Mouse (Mus musculus) G1E-ER4 (cell line): Measurements from ENCODE around the gene Sowaha. TPM values are rescaled to one million over a fixed set of nuclear protein-coding genes. Genes with fewer than 3 reads are reported as not detected.

Experiments used
- GATA1 ChIP-seq: IDR thresholded peaks from one replicate; pipeline ENCODE4 v1.8.0; 2012; ENCODE audit warnings: low read length, inconsistent platforms
- polyA plus RNA-seq: library from polyadenylated mRNA; stranded (reverse); fragments of >175 nt; gene quantifications from 2 replicates; pipeline ENCODE4 v1.2.3, GENCODE M21; 2012

Sowaha gene
- polyA plus RNA-seq, 1 experiment, result 15.6 TPM

DNA sequence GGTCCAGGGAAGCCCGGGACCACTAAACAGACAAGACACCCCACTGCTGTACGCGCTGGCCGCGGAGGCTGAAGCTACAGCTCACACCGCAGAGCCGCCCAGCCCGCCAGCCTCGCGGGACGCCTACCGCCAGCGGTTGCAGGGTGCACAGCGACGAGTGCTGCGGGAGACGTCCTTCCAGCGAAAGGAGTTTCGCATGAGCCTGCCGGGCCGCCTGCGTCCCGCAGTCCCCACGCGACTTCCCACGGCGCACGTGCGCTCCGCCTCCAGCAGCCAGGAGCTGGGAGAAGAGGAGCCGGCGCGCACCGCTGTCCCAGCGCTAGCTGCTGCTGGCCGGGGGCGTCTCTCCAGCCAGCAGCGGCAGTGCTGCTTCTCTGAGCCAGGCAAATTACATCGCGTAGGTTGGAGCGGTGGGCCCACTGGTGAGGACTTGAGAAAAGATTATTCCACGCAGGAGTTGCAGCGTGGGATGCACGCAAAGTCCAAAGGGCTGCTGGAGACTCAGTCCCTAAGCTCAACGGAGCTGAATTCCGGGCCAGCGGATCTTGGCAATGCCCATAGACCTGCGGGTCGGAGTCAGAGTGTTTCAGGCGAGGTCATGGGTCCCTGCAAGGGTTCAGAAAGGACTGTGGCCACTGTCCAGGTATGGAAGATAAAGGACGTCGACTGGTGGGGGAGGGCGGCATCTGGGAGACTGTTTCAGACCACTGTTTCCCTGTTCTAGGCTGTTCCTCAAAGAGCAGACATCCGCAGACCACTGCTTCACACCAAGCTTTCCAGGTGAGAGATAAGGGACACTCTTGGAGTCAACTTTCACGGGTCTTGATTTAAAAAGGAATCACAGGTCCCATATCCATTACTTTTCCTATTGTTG lies 16.3 kb downstream of the Sowaha start:
- TF ChIP-seq GATA1, result no peak

DNA sequence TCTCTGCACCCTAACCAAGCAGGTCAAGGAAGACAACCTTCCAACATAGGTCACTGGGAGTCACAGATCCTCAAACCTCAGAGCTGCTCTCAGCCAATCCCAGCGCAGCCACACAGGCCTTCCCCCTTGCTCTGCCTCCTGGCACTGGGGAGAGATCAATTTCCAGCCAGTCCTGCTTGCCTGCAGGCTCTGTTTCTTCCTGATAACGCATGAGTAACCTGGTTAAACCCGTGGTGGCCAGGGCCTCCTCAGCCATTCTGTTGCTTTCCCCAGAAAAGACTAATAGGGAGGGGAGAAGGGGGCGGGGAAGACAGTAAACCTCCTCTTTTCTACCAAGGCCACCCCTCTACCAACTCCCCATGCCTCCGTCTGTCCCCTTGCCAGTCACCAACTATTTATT lies 18.3 kb downstream of the Sowaha start:
- TF ChIP-seq GATA1, result no peak

DNA sequence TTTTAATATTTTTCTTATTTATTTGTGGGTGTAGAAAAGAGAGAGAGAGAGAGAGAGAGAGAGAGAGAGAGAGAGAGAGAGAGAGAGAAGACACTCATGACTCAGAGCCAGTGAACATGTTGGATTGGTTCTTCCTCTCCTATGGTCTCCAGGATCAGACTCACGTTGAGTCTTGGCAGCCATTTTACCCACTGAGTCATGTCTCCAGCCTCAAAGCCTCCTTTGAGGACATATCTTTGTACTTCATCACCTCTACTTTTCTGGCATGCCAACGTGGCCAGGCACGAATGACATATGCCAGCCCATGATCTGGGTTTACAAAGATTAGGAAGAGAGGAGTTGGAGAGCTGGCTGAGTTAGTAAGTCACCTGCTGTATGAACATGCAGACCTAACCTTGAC lies 19.9 kb downstream of the Sowaha start:
- TF ChIP-seq GATA1, result no peak

DNA sequence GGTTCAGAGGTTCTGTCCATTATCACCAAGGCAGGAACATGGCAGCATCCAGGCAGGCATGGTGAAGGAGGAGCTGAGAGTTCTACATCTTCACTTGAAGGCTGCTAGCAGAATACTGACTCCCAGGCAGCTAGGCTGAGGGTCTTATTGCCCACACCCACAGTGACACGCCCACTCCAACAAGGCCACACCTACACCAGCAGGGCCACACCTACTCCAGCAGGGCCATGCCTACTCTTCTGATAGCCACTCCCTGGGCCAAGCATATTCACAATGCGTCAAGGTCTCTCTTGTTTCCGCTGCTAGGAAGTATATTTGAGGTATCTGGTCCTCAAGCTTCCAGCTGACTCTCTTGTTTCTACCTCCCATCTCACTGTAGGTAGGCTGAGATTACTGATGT lies 21.1 kb downstream of the Sowaha start:
- TF ChIP-seq GATA1, result no peak

DNA sequence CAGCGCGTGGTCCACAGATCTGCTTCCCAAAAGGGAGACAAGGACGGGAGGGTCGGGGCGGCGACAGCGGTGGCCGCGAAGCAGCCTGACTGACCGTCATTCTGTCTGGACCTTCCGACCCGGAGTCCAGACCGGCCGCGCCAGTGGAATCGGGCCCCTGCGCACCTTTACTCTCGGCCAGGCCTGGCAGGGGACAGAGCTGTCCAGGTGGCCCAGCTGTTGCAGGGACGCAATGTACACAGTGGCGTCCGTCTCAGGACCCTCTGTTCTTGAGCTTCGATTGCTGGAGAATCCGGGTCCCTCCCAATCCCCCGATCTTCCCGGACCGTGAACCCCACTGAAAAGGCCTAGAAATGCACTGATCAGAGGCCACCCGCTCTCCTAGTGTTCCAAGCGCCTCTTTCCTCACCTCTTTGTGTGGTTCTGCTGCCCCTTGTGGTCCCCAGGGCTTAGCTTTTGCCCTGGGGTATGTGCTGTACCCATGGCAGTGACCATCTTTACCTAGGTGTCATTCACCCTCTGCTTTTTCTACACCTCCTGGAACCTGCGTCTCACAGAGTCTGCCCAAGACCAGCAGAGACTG lies 22.6 kb downstream of the Sowaha start:
- TF ChIP-seq GATA1, result no peak

DNA sequence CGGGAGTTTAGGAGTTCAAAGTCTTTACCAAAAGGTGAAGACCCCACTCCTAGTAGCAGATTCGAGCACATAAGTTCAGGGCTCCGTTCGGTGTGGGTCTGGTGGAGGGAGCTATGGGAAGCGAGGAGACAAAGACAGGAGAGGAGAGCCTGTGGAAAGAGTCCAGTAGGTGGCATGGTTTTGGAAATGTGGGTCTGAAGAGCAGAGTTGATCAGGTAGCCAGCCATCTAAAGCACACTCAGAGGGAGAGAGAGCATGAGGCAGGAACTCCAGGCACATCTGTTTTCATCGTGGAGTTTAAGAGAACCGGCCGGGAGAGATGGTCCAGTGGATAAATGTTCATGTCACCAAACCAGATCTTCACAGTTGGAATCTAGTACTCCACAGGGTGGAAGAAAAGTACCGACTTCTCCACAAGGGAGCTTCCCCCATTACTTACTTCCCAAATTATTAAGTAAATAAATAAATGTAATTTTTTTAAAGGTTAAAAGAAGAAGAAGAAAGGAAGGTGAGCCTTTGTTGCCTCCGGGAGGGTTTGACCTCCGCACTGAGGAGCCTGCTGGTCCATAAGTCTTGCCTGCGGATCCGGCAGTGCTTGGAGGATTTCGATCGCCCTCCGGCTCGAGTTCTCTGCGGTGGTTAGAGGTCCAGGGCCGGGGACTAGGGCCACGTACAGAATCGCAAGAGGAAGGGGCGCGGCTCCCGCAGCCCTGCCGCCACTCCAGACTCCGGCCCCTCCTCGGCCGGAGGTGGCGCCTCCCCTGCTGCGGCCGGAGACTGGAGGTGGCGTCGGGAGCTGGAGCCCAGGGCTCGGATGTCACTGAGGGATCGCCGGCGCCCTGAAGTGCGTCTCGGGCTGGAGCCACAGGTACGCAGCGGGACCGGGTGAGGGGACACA lies 23.4 kb downstream of the Sowaha start, which contains the start of the genes Gm10447 and Shroom1:
TSS of gene Gm10447 (minus strand) at position 637 of the 898 bp plus-strand sequence.
TSS of gene Shroom1 (plus strand) at position 732 of the 898 bp plus-strand sequence.
- TF ChIP-seq GATA1, result no peak

DNA sequence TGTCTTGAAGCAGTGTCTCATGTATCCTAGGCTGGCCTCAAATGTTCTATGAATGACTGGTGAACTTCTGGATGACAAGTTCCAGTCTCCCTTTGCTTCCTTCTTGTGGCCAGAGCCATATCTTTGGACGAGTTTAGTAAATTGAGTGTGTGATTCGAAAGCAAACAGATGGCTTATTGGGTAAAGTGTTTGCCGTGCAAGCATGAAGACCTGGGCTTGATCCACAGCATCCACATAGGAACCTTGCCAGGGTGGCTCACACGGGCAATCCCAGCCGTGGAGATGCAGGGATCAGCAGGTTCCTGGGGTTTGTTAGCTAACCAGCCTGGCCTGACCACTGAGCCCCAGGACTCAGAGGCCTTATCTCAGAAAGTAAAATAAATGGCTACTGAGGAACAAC lies 27.0 kb downstream of the Sowaha start:
- TF ChIP-seq GATA1, result no peak

DNA sequence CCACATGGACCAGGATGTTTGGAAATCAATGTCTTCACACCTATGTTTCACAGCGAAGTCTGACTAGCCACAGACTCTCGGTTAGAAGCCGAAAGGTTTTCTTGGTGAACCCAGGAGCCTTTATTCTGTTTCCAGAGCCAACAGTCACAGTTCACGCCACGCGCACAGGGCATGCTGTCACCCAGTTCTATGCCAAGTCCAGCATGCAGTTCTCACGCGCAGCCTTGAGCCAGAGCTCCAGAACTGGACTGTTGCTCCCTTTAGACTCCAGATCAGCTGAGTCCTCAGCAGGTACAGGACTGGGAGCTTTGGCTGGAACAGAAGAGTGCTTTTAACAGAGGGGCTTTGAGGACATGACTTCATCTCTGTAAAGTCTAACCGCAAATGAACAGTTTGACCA lies 27.7 kb downstream of the Sowaha start:
- TF ChIP-seq GATA1, result no peak

DNA sequence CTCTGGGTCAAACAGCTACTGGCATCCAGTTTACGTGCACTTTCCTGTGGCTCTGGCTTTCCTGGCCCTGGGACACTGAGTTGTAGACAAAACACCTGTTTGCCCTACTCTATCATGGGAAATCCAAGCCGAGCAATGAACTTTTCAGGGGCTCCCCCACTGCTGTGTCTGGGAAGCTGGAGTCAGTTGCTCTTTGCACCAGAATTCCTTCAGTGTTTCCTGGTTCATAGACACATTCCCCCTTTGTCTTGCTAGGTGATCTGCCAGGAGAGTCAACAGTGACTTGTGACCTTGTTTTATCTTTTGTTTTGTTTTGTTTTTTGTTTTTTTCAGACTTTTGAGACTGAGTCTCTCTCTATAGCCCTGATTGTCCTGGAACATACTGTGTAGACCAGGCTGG lies 28.7 kb downstream of the Sowaha start:
- no peak for TF ChIP-seq GATA1

DNA sequence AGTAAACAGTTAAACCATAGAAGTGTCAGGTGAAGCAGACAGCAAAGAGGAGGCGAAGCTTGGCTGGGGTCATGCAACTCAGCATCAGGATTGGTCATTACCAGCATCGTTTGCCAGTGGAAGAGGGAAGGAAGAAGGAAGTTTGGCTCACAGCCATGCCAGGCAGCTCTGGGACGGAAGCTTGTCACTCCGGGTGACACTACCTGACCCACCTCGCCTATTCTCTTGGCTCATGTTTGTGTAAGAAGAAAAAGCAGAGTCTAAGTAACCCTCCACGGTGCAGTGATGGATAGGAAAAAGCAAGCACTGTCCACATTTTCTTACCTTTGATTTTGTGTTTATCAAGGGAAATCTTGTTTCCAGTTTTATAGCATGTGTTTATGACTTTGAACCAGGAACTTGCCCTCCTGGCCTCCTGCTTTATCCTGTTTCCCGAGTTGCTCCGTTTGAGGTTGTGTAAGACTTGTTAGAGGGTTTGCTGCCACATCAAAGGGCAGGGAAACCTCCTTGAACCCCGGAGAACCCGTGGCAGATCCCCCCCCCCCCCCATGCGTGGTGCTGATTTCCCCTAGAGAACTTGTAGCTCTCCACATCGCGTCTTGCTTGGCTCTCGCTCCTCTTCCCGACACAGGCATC lies 29.9 kb downstream of the Sowaha start:
- no peak for TF ChIP-seq GATA1

DNA sequence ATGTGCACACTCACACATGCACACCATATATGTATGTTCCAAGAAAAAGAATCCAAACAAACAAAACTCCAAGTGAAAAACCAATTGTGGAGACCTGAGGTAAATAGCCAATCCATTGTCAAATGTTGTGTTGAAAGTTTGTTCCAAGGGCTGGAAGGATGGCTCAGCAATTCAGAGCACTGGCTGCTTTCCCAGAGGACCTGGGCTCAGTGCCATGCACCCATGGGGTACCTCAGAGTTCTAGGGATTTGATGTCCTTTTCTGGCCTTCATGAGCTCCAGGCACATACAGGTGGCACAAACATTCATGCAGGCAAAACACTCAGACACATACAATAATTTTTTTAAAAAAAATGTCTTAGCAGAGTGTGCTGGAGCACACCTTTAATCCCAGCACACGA lies 31.5 kb downstream of the Sowaha start:
- no peak for TF ChIP-seq GATA1

DNA sequence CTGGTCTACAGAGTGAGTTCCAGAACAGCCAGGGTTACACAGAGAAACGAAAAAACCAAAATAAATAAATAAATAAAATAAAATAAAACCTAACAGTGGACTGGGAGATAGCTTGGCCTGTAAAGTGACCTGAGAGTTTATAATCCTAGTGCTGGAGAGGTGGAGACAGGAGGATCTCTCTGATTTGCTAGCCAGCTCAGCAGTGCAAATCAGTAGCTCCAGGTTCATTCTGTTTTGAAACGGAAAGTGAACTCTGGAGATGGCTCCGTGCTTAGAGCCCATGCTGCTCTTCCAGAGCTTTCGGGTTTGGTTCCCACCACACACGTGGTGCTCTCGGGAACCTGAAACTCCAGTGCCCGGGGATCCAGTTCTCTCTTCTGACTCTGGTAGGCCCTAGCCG lies 32.1 kb downstream of the Sowaha start:
- no peak for TF ChIP-seq GATA1

DNA sequence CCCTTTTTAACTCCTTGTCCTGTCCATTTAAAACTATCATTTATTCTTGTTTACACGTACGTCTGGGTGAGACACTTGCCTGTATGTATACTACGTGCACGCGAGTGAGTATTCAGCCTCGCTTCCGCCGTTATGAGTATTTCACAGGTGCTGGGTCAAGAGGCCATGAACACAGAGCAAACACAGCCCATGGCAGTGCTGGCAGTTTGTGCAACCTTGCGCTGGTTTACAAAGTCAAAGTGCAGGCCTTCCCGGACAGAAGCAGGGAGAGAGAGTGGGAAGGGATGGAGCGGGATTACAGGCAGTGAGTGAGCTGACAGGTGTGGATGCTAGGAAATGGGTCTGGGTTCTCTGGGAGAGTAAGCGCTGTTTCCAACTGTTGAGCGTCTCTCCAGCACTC lies 33.9 kb downstream of the Sowaha start:
- TF ChIP-seq GATA1, result no peak

DNA sequence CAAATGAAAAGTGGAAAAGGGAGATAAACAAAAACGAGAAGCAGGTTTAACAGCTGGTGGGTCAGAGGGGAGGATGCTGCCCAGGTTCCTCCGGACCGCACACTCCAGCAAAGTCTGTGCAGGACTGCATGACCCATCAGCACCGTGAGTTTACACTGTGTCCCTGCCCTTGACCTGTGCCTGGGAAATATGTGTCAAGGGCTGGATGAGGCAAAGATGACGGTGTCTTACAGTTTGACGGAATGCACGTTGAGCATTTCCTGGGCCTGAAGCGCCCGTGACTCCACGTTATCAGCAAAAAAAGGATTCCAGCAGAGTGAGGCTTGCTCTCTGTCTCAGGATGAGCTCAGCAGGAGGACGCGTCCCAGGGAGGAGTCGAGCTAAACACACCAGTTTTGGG lies 34.5 kb downstream of the Sowaha start:
- no peak for TF ChIP-seq GATA1

DNA sequence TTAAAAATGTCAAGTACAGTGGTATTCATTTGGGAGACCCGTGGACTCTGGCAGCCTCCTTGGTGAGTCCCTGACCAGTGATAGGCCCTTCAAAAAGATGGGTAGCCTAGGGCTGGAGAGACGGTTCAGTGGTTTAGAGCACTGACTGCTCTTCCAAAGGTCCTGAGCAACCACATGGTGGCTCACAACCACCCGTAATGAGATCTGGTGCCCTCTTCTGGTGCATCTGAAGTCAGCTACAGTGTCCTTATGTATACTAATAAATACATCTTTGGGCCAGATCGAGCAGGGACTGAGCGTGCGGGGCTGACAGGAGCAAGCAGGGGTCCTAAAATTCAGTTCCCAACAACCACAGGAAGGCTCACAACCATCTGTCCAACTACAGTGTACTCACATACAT lies 36.2 kb downstream of the Sowaha start:
- no peak for TF ChIP-seq GATA1
